Mouse (Mus musculus) gastrocnemius, postnatal 10 days (tissue): ENCODE measurements around the gene Epn1. TPM values are rescaled to one million over a fixed set of nuclear protein-coding genes. Genes with fewer than 3 reads are reported as not detected.

Source experiments
- DNase-seq: peaks from one replicate; pipeline ENCODE4 v3.0.0; 2021; ENCODE audit warnings: mixed read lengths
- long read RNA-seq, 2 experiments: library from polyadenylated mRNA; stranded (forward); transcript quantifications; one replicate each; pipeline ENCODE4 v2.0.0; 2021
- total RNA-seq, 2 experiments: library from RNA; stranded (reverse); gene quantifications; 2 replicates each; pipeline ENCODE4 v1.2.3; 2021

The Epn1 gene
- total RNA-seq: 100 to 1,000 TPM in 1 of 2 experiments, 10 to 100 TPM in 1; 96.7 to 110 TPM
- long read RNA-seq, experiment 1, transcript Epn1-202 (12 exons, 2,565 nt): major isoform, 13 of 50 reads
- long read RNA-seq, experiment 1, partial matches to known transcripts: 4 of 50 reads
- long read RNA-seq, experiment 1, other reads (novel, unspliced or antisense): 33 of 50 reads
- long read RNA-seq, experiment 2, transcript Epn1-202 (12 exons, 2,565 nt): major isoform, 20 of 63 reads
- long read RNA-seq, experiment 2, partial matches to known transcripts: 4 of 63 reads
- long read RNA-seq, experiment 2, other reads (novel, unspliced or antisense): 37 of 63 reads

GRCm38 (mm10) chr7:5080010-5080751 lies at the start of gene Epn1:
TSS of gene Epn1 (plus strand) at chr7:5080235.
- peak; percentile 96 for DNase-seq

GRCm38 (mm10) chr7:5030554-5031275 lies 49.3 kb upstream of the Epn1 start:
- no peak for DNase-seq

GRCm38 (mm10) chr7:5031496-5031895 lies 48.5 kb upstream of the Epn1 start:
- no peak for DNase-seq

- DNase-seq: no peak
These were observed 46.2 kb upstream of the Epn1 start, which contains the start of gene 4632433K11Rik for GRCm38 (mm10) chr7:5033818-5034217. TSS of gene 4632433K11Rik (plus strand) at chr7:5034118.

GRCm38 (mm10) chr7:5035628-5036027 lies 44.4 kb upstream of the Epn1 start:
- DNase-seq: no peak

GRCm38 (mm10) chr7:5036136-5036535 lies 43.9 kb upstream of the Epn1 start:
- no peak for DNase-seq

- DNase-seq: no peak
These were observed 43.0 kb upstream of the Epn1 start for GRCm38 (mm10) chr7:5037026-5037425.

GRCm38 (mm10) chr7:5037467-5037866 lies 42.6 kb upstream of the Epn1 start:
- DNase-seq: no peak

- peak; percentile 94 for DNase-seq
These were observed 41.8 kb upstream of the Epn1 start, which contains the start of gene Zfp784 for GRCm38 (mm10) chr7:5038109-5038732. TSS of gene Zfp784 (minus strand) at chr7:5038446.

GRCm38 (mm10) chr7:5038940-5039339 lies 41.1 kb upstream of the Epn1 start:
- no peak for DNase-seq

GRCm38 (mm10) chr7:5044981-5045380 lies 35.1 kb upstream of the Epn1 start:
- no peak for DNase-seq

- DNase-seq: no peak
These were observed 33.9 kb upstream of the Epn1 start for GRCm38 (mm10) chr7:5046112-5046511.

GRCm38 (mm10) chr7:5047313-5047712 lies 32.7 kb upstream of the Epn1 start:
- no peak for DNase-seq

GRCm38 (mm10) chr7:5051193-5052192 lies 28.5 kb upstream of the Epn1 start, which contains the start of gene Zfp580:
TSS of gene Zfp580 (plus strand) at chr7:5051538.
- peak; percentile 76 for DNase-seq

- no peak for DNase-seq
These were observed 27.6 kb upstream of the Epn1 start for GRCm38 (mm10) chr7:5052438-5052837.

- no peak for DNase-seq
These were observed 27.1 kb upstream of the Epn1 start for GRCm38 (mm10) chr7:5052931-5053343.

- DNase-seq: no peak
These were observed 26.4 kb upstream of the Epn1 start for GRCm38 (mm10) chr7:5053456-5054179.

GRCm38 (mm10) chr7:5056651-5057263 lies 23.3 kb upstream of the Epn1 start:
- DNase-seq: peak; percentile 15

- no peak for DNase-seq
These were observed 22.7 kb upstream of the Epn1 start for GRCm38 (mm10) chr7:5057381-5057780.

GRCm38 (mm10) chr7:5057804-5058203 lies 22.2 kb upstream of the Epn1 start:
- DNase-seq: no peak
